Mouse (Mus musculus) cerebellum, adult 2 months (tissue): ENCODE measurements around the gene Gm21698. TPM values are rescaled to one million over a fixed set of nuclear protein-coding genes. Genes with fewer than 3 reads are reported as not detected.

Experiments
- polyA plus RNA-seq: library from polyadenylated mRNA; depleted of rRNA; stranded (reverse); fragments of >200 nt; gene quantifications from 2 replicates; pipeline ENCODE4 v1.2.3, GENCODE M21; 2012; rRNA removed

Gene Gm21698
- polyA plus RNA-seq, 1 experiment, result 0.25 TPM

Other genes with a start within 250 kb of the Gm21698 start
- gene Actr3b, start 228.7 kb downstream of the Gm21698 start, polyA plus RNA-seq, result 55.0 and 55.1 TPM in 2 replicates
- not detected in 2 replicates for gene Gm21663, start 46.3 kb downstream of the Gm21698 start, polyA plus RNA-seq
- gene Gm21671, start 34.2 kb downstream of the Gm21698 start, polyA plus RNA-seq, result 0.10 TPM in 1 of 2 replicates, not detected in the other
- not detected in 2 replicates for gene Gm21680, start 16.0 kb downstream of the Gm21698 start, polyA plus RNA-seq
- 0.14 TPM in 1 of 2 replicates, not detected in the other for gene Gm1979, start 16.1 kb upstream of the Gm21698 start, polyA plus RNA-seq
- gene Gm5862, start 34.3 kb upstream of the Gm21698 start, polyA plus RNA-seq, result not detected in 2 replicates
- gene Speer4a, start 50.9 kb upstream of the Gm21698 start, polyA plus RNA-seq, result 0.06 and 0.07 TPM in 2 replicates
- 0.03 TPM in 1 of 2 replicates, not detected in the other for gene Gm7347, start 69.9 kb upstream of the Gm21698 start, polyA plus RNA-seq
- gene Gm10471, start 100.6 kb upstream of the Gm21698 start, polyA plus RNA-seq, result not detected in 2 replicates
- not detected in 2 replicates for gene 5031410I06Rik, start 116.7 kb upstream of the Gm21698 start, polyA plus RNA-seq
- not detected in 2 replicates for gene Gm10220, start 132.8 kb upstream of the Gm21698 start, polyA plus RNA-seq